Mouse (Mus musculus) heart, postnatal 0 days (tissue): Measurements from ENCODE around the gene A830031A19Rik. TPM values are rescaled to one million over a fixed set of nuclear protein-coding genes. Genes with fewer than 3 reads are reported as not detected.

ENCODE experiments used
- ATAC-seq: fragments of 200-750 bp; cut with Nextera tagmentation; 2 replicates; pipeline ENCODE4 v1.8.0; 2017; ENCODE audit warnings: low read depth, moderate number of reproducible peaks, moderate library complexity; ENCODE audit not compliant: insufficient read depth
- DNase-seq: peaks from one replicate; pipeline ENCODE4 v3.0.0-alpha.2; 2016; ENCODE audit warnings: low spot score
- H3K27ac ChIP-seq: fragments of 300-500 bp; sonication (generic); 2 replicates; pipeline ENCODE4 v1.5.1; 2014; ENCODE audit warnings: low read depth, mild to moderate bottlenecking
- H3K27me3 ChIP-seq: fragments of 300-500 bp; sonication (generic); 2 replicates; pipeline ENCODE4 v1.6.1; 2014; ENCODE audit warnings: low read length, mixed read lengths; ENCODE audit not compliant: control insufficient read depth, insufficient read depth
- H3K36me3 ChIP-seq: fragments of 300-500 bp; sonication (generic); replicated peaks from 2 replicates; pipeline ENCODE4 v1.6.1; 2014; ENCODE audit warnings: low read length, mixed read lengths; ENCODE audit not compliant: control insufficient read depth, insufficient read depth
- H3K4me1 ChIP-seq: fragments of 300-500 bp; sonication (generic); 2 replicates; pipeline ENCODE4 v1.6.1; 2014; ENCODE audit warnings: antibody characterized with exemption; ENCODE audit not compliant: control insufficient read depth, insufficient read depth
- H3K4me2 ChIP-seq: fragments of 300-500 bp; sonication (generic); 2 replicates; pipeline ENCODE4 v1.6.1; 2014; ENCODE audit warnings: low read depth, mild to moderate bottlenecking, low read length, moderate library complexity
- H3K4me3 ChIP-seq: fragments of 300-500 bp; sonication (generic); 2 replicates; pipeline ENCODE4 v1.5.1; 2014; ENCODE audit warnings: low read depth, low read length
- H3K9ac ChIP-seq: fragments of 300-500 bp; sonication (generic); replicated peaks from 2 replicates; pipeline ENCODE4 v1.6.1; 2014; ENCODE audit warnings: low read depth, low read length, mixed read lengths
- H3K9me3 ChIP-seq: fragments of 300-500 bp; sonication (generic); replicated peaks from 2 replicates; pipeline ENCODE4 v1.6.1; 2016; ENCODE audit warnings: low read length; ENCODE audit not compliant: control insufficient read depth
- CTCF ChIP-seq: IDR thresholded peaks from 2 replicates; pipeline ENCODE4 v1.5.1; 2016; ENCODE audit warnings: antibody characterized with exemption, control low read depth, low read depth
- EP300 ChIP-seq: IDR thresholded peaks from 2 replicates; pipeline ENCODE4 v1.6.1; 2016; ENCODE audit warnings: antibody characterized with exemption, low read depth
- WGBS: fragments of 180-500 bp; shearing (Covaris S2); extraction: QIAGEN DNeasy Blood & Tissue Kit; methylation state at CpG from one replicate; pipeline ENCODE4 v1.1.7; 2014; 5-methylcytosine and 5-hydroxymethylcytosine counted together
- polyA plus RNA-seq: library from polyadenylated mRNA; unstranded; fragments of >200 nt; fragmentation: Nextera tagmentation; extraction: Ambion mirVana; gene quantifications from 2 replicates; pipeline ENCODE4 v1.2.1, GENCODE M21; 2015
- total RNA-seq: library from RNA; depleted of rRNA; stranded (reverse); fragments of >200 nt; gene quantifications from 2 replicates; pipeline ENCODE4 v1.2.3, GENCODE M21; 2014; ENCODE audit warnings: low replicate concordance

Gene A830031A19Rik
- total and polyA plus RNA-seq, 2 experiments from 2014 or later = not detected

GRCm38 (mm10) chr11:24095236-24095635, 20.4 kb upstream of the A830031A19Rik start:
- 61% methylated on average over 9 of the region's 9 CpGs for WGBS
- no peak for TF ChIP-seq EP300
- TF ChIP-seq CTCF = no peak
- H3K4me2 ChIP-seq = no peak overlapping the region
- no peak for ATAC-seq
- 0 out of 2 replicates have a peak overlapping the region, but pooled peaks have one; percentile 16 for H3K9ac ChIP-seq
- no peak overlapping the region for H3K4me3 ChIP-seq
- H3K4me1 ChIP-seq = peaks cover 21% of the 10 kb centered on the region
- no peaks in the 10 kb centered on the region for H3K9me3 ChIP-seq
- no peaks in the 10 kb centered on the region for H3K36me3 ChIP-seq
- H3K27me3 ChIP-seq = no peaks in the 10 kb centered on the region
- DNase-seq = no peak
- H3K27ac ChIP-seq = no peak overlapping the region; the same call in 1 of the 2 replicates

GRCm38 (mm10) chr11:24094086-24094487, 19.2 kb upstream of the A830031A19Rik start:
- H3K4me2 ChIP-seq = peak overlapping the region; percentile 45
- TF ChIP-seq CTCF (peak; percentile 35), EP300 (no peak)
- peak; percentile 51; the same call in 1 of the 2 replicates for ATAC-seq

GRCm38 (mm10) chr11:24092618-24093017, 17.8 kb upstream of the A830031A19Rik start:
- H3K9me3 ChIP-seq = no peaks in the 10 kb centered on the region
- no peak overlapping the region for H3K27ac ChIP-seq
- H3K27me3 ChIP-seq = no peaks in the 10 kb centered on the region
- ATAC-seq = no peak
- TF ChIP-seq CTCF = no peak
- TF ChIP-seq EP300 = no peak
- peaks cover 14% of the 10 kb centered on the region; the same call in 1 of the 2 replicates for H3K4me1 ChIP-seq
- H3K36me3 ChIP-seq = 0 out of 2 replicates have a peak, but pooled peaks cover 2% of the 10 kb centered on the region
- no peak for DNase-seq
- H3K4me2 ChIP-seq = no peak overlapping the region
- H3K9ac ChIP-seq = no peak overlapping the region
- WGBS = 61% methylated on average over 3 of the region's 3 CpGs
- H3K4me3 ChIP-seq = no peak overlapping the region

More at GRCm38 (mm10) chr11:24094086-24094487, 19.2 kb upstream of the A830031A19Rik start:
- no peaks in the 10 kb centered on the region for H3K27me3 ChIP-seq
- H3K9ac ChIP-seq = 0 out of 2 replicates have a peak overlapping the region, but pooled peaks have one; percentile 5
- 18% methylated on average over 5 of the region's 5 CpGs for WGBS
- H3K9me3 ChIP-seq = no peaks in the 10 kb centered on the region
- no peak overlapping the region for H3K4me3 ChIP-seq
- peak overlapping the region; percentile 69 for H3K27ac ChIP-seq
- peaks cover 14% of the 10 kb centered on the region; the same call in 1 of the 2 replicates for H3K4me1 ChIP-seq
- no peaks in the 10 kb centered on the region for H3K36me3 ChIP-seq
- peak; percentile 41 for DNase-seq

GRCm38 (mm10) chr11:24091393-24092080, 16.7 kb upstream of the A830031A19Rik start:
- no peak for TF ChIP-seq CTCF
- no peak for TF ChIP-seq EP300
- H3K4me1 ChIP-seq = peaks cover 14% of the 10 kb centered on the region; the same call in 1 of the 2 replicates
- no peak for DNase-seq
- no peak overlapping the region for H3K4me3 ChIP-seq
- H3K27ac ChIP-seq = no peak overlapping the region
- ATAC-seq = no peak
- H3K36me3 ChIP-seq = 0 out of 2 replicates have a peak, but pooled peaks cover 6% of the 10 kb centered on the region
- H3K9ac ChIP-seq = no peak overlapping the region
- H3K9me3 ChIP-seq = no peaks in the 10 kb centered on the region
- peak overlapping the region; percentile 28; the same call in 1 of the 2 replicates for H3K4me2 ChIP-seq
- 48% methylated on average over 15 of the region's 15 CpGs for WGBS
- H3K27me3 ChIP-seq = no peaks in the 10 kb centered on the region

GRCm38 (mm10) chr11:24090443-24090842, 15.6 kb upstream of the A830031A19Rik start:
- H3K4me1 ChIP-seq = peaks cover 14% of the 10 kb centered on the region; the same call in 1 of the 2 replicates
- no peak overlapping the region for H3K4me2 ChIP-seq
- TF ChIP-seq CTCF (no peak), EP300 (no peak)
- DNase-seq (no peak), ATAC-seq (no peak)
- H3K27me3 ChIP-seq = no peaks in the 10 kb centered on the region
- no peak overlapping the region for H3K4me3 ChIP-seq
- H3K27ac ChIP-seq = no peak overlapping the region
- no peaks in the 10 kb centered on the region for H3K9me3 ChIP-seq
- 80% methylated on average over 4 of the region's 4 CpGs for WGBS
- H3K36me3 ChIP-seq = peaks cover 7% of the 10 kb centered on the region; the same call in 1 of the 2 replicates
- no peak overlapping the region for H3K9ac ChIP-seq
